Mouse (Mus musculus) heart, embryonic 14.5 days (tissue): ENCODE data around the gene Nos1. TPM values are rescaled to one million over a fixed set of nuclear protein-coding genes. Genes with fewer than 3 reads are reported as not detected.

Source experiments
- ATAC-seq: fragments of 200-750 bp; cut with Nextera tagmentation; 2 replicates; pipeline ENCODE4 v1.8.0; 2017; ENCODE audit warnings: low read depth, moderate TSS enrichment; ENCODE audit not compliant: insufficient number of reproducible peaks, insufficient read depth, low FRiP score
- H3K27ac ChIP-seq, 2 experiments: fragments of 200-500 bp in 1 of 2; fragments of 300-500 bp in 1 of 2; sonication (generic) in 1 of 2; replicated peaks in 1 of 2; 2 replicates each; pipeline ENCODE4 v1.5.1; 2012 to 2014; ENCODE audit warnings: low read depth in 2 of 2, low read length in 2 of 2, control low read depth in 1 of 2, mild to moderate bottlenecking in 1 of 2, mixed read lengths in 1 of 2; ENCODE audit not compliant: control insufficient read depth in 1 of 2, insufficient read depth in 1 of 2
- H3K27me3 ChIP-seq: fragments of 300-500 bp; sonication (generic); 2 replicates; pipeline ENCODE4 v1.6.1; 2014; ENCODE audit warnings: mild to moderate bottlenecking, low read length, control low read depth; ENCODE audit not compliant: control insufficient read depth, insufficient read depth
- H3K36me3 ChIP-seq: fragments of 300-500 bp; sonication (generic); 2 replicates; pipeline ENCODE4 v1.6.1; 2014; ENCODE audit warnings: mild to moderate bottlenecking, control low read depth, low read length, mixed read lengths; ENCODE audit not compliant: control insufficient read depth, insufficient read depth
- H3K4me1 ChIP-seq, 2 experiments: fragments of 200-500 bp in 1 of 2; fragments of 300-500 bp in 1 of 2; sonication (generic) in 1 of 2; 2 replicates each; pipeline ENCODE4 v1.6.1; 2012 to 2014; ENCODE audit warnings: low read length in 2 of 2, control low read depth in 1 of 2, mixed read lengths in 1 of 2; ENCODE audit not compliant: control insufficient read depth in 2 of 2, insufficient read depth in 2 of 2
- H3K4me2 ChIP-seq: fragments of 300-500 bp; sonication (generic); 2 replicates; pipeline ENCODE4 v1.6.1; 2014; ENCODE audit warnings: mild to moderate bottlenecking, low read length
- H3K4me3 ChIP-seq, 2 experiments: fragments of 200-500 bp in 1 of 2; fragments of 300-500 bp in 1 of 2; sonication (generic) in 1 of 2; 2 replicates each; pipeline ENCODE4 v1.5.1; 2012 to 2014; ENCODE audit warnings: low read length in 2 of 2, mild to moderate bottlenecking in 2 of 2, control low read depth in 1 of 2, low read depth in 1 of 2, moderate library complexity in 1 of 2; ENCODE audit not compliant: control insufficient read depth in 1 of 2, insufficient read depth in 1 of 2
- H3K9ac ChIP-seq: fragments of 300-500 bp; sonication (generic); 2 replicates; pipeline ENCODE4 v1.6.1; 2014; ENCODE audit warnings: mild to moderate bottlenecking, low read length
- H3K9me3 ChIP-seq: fragments of 300-500 bp; sonication (generic); 2 replicates; pipeline ENCODE4 v1.6.1; 2016; ENCODE audit warnings: low read length, control low read depth; ENCODE audit not compliant: control insufficient read depth
- WGBS: fragments of 180-500 bp; shearing (Covaris S2); extraction: QIAGEN DNeasy Blood & Tissue Kit; methylation state at CpG from one replicate; pipeline ENCODE4 v1.1.7; 2014; 5-methylcytosine and 5-hydroxymethylcytosine counted together
- polyA plus RNA-seq: library from polyadenylated mRNA; unstranded; fragments of >200 nt; fragmentation: Nextera tagmentation; extraction: Ambion mirVana; gene quantifications from 2 replicates; pipeline ENCODE4 v1.2.1, GENCODE M21; 2014

Nos1 gene
- polyA plus RNA-seq, 1 experiment from 2014 or later: 0.04 TPM

GRCm38 (mm10) chr5:117955675-117956420 lies 175.0 kb downstream of the Nos1 start:
- Histone ChIP-seq H3K4me2 (no peak overlapping the region), H3K9ac (no peak overlapping the region), H3K4me3 (no peak overlapping the region), H3K4me1 (peaks cover 0 to 2% of the 10 kb centered on the region in 2 experiments; a peak in 1 of 4 replicates), H3K9me3 (no peaks in the 10 kb centered on the region), H3K27me3 (no peaks in the 10 kb centered on the region), H3K27ac (no peak overlapping the region), H3K36me3 (no peaks in the 10 kb centered on the region)
- WGBS: 34% methylated on average over 10 of the region's 10 CpGs
- no peak for ATAC-seq

- H3K9me3 ChIP-seq: no peaks in the 10 kb centered on the region
- H3K4me1 ChIP-seq: peaks cover 8 to 11% of the 10 kb centered on the region in 2 experiments; a peak in 3 of 4 replicates
- H3K36me3 ChIP-seq: no peaks in the 10 kb centered on the region
- peak overlapping the region; percentile 25; the same call in 1 of the 2 replicates for H3K4me2 ChIP-seq
- H3K9ac ChIP-seq: no peak overlapping the region
- no peaks in the 10 kb centered on the region for H3K27me3 ChIP-seq
- no peak overlapping the region for H3K4me3 ChIP-seq
- 23% methylated on average over 9 of the region's 9 CpGs for WGBS
- peak; percentile 15; the same call in 1 of the 2 replicates for ATAC-seq
- H3K27ac ChIP-seq: no peak overlapping the region
Measured at GRCm38 (mm10) chr5:117964750-117965149, 183.9 kb downstream of the Nos1 start.

DNA sequence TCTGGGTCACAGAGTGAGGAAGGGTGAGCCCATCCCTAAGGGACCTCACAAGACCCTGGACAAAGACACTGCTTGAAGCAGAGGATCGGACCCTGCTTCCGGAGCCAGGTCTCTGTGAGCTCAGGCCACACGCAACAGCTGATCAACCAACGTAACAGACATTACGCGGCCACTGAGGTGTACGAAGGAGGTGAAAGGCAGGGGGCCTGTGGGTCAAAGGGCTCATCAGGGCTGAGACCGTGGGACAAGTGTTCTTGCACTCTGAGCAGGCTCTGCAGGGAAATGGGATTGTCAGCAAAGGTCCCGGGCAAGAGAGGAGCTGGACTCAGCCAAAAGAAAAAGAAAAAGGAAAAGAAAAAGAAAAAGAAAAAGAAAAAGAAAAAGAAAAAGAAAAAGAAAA lies 186.1 kb downstream of the Nos1 start:
- Histone ChIP-seq H3K9me3 (no peaks in the 10 kb centered on the region), H3K36me3 (no peaks in the 10 kb centered on the region), H3K9ac (no peak overlapping the region), H3K4me1 (peaks cover 8 to 11% of the 10 kb centered on the region in 2 experiments; a peak in 3 of 4 replicates), H3K27me3 (no peaks in the 10 kb centered on the region), H3K4me3 (no peak overlapping the region), H3K27ac (no peak overlapping the region), H3K4me2 (no peak overlapping the region)
- WGBS: 73% methylated on average over 9 of the region's 9 CpGs
- ATAC-seq: no peak

GRCm38 (mm10) chr5:117967659-117968069 lies 186.8 kb downstream of the Nos1 start:
- H3K36me3 ChIP-seq: no peaks in the 10 kb centered on the region
- WGBS: 43% methylated on average over 4 of the region's 4 CpGs
- no peak for ATAC-seq
- peaks cover 8 to 11% of the 10 kb centered on the region in 2 experiments; a peak in 3 of 4 replicates for H3K4me1 ChIP-seq
- no peaks in the 10 kb centered on the region for H3K9me3 ChIP-seq
- no peaks in the 10 kb centered on the region for H3K27me3 ChIP-seq
- no peak overlapping the region for H3K27ac ChIP-seq
- no peak overlapping the region for H3K9ac ChIP-seq
- no peak overlapping the region for H3K4me3 ChIP-seq
- H3K4me2 ChIP-seq: no peak overlapping the region

DNA sequence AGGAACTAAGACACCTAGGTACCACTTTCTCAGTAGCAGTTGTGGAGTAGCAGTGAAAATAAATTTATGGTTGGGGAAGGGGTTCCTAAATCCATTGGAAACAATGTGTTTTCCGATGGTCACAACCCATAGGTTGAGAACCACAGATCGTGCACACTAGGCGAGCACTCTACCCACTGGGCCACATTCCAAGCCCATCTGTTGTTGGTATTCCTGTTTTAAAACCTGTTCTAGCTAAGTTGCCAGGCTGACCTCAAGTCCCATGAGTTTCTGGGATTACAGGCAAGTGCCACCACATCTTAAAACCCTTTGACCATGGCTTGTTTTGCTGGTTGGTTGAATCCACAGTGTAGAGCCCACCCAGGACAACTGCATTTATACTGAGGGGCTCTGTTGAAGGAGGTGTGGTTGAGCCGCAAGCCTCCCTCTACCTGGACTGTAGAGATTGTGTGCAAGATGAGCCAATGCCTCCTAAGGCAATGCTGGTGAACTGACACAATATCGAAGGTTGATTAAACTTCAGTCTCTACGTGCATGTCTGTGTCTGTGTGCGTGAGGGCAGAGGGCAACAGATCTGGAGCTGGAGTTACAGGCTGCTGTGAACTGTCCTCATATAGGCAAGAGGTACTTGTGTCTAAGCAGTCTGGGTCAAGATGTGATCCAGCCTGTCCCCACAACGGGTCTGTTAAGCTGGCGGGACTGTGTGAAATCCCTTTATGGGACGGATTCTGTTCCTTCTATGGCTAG lies 189.0 kb downstream of the Nos1 start:
- 89% methylated on average over 10 of the region's 10 CpGs for WGBS

GRCm38 (mm10) chr5:117976263-117976656 lies 195.4 kb downstream of the Nos1 start:
- Histone ChIP-seq H3K4me1 (peaks cover 9 to 12% of the 10 kb centered on the region in 2 experiments), H3K9ac (peak overlapping the region; percentile 98), H3K27ac (no peak overlapping the region), H3K36me3 (peaks cover 24% of the 10 kb centered on the region), H3K4me2 (peak overlapping the region; percentile 77), H3K4me3 (peak overlapping the region; percentile 80 to 99), H3K9me3 (no peaks in the 10 kb centered on the region), H3K27me3 (no peaks in the 10 kb centered on the region)
- WGBS: 21% methylated on average over 19 of the region's 19 CpGs
- ATAC-seq: no peak

More for the DNA sequence above, 189.0 kb downstream of the Nos1 start:
- no peak overlapping the region for H3K4me3 ChIP-seq
- H3K27ac ChIP-seq: no peak overlapping the region
- no peaks in the 10 kb centered on the region for H3K9me3 ChIP-seq
- H3K4me2 ChIP-seq: no peak overlapping the region
- ATAC-seq: no peak
- no peak overlapping the region for H3K9ac ChIP-seq
- H3K27me3 ChIP-seq: no peaks in the 10 kb centered on the region
- H3K4me1 ChIP-seq: peaks cover 2 to 4% of the 10 kb centered on the region in 2 experiments; a peak in 2 of 4 replicates
- no peaks in the 10 kb centered on the region for H3K36me3 ChIP-seq

DNA sequence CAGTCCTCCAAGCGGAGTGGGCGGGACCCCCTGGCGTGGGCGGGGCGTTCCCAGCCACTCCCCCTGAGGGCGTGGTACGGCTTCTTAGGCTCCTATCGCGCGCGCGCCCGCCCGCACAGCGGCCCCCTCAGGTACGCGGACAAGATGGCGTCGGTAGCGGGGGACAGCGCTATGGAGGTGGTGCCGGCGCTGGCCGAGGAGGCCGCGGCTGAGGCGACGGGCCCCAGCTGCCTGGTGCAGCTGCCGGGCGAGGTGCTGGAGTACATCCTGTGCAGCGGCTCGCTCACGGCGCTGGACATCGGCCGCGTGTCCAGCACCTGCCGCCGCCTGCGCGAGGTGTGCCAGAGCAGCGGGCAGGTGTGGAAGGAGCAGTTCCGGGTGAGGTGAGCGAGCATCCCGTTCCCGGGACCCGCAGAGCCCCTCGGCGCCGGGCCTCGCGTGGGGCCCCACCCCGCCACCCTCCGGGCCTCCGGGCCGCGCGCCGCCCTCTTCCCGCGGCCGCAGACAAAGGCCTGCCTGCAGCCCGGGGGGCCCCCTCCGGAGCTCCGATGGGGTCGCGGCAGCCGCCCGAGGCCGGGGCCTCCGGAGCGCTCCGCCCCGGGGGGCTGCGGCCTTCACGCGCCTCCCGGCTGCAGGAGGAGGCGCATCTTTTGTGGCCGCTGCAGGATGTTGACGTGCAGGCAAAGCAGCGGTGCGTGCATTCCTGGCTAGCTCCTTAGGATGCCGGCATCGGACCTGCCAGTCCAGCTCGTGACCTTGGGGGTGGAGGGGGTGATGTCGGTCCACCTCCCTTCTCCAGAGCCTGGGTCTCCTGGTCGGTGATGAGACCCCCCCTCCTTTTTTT lies 196.0 kb downstream of the Nos1 start, which contains the start of gene Fbxo21:
TSS of gene Fbxo21 (plus strand) at position 74 of the 844 bp plus-strand sequence.
- H3K27me3 ChIP-seq: no peaks in the 10 kb centered on the region
- peak within 1 kb of the TSS; percentile 80 to 99 for H3K4me3 ChIP-seq
- WGBS: under 1% methylated on average over 87 of the region's 88 CpGs
- H3K4me2 ChIP-seq: peak within 1 kb of the TSS; percentile 77
- H3K9me3 ChIP-seq: no peaks in the 10 kb centered on the region
- peaks cover 29% of the 10 kb centered on the region for H3K36me3 ChIP-seq
- peaks cover 9 to 12% of the 10 kb centered on the region in 2 experiments for H3K4me1 ChIP-seq
- peak; percentile 93 for ATAC-seq
- peak within 1 kb of the TSS; percentile 98 for H3K9ac ChIP-seq
- peak within 1 kb of the TSS; percentile 25 to 78 for H3K27ac ChIP-seq
